Mouse (Mus musculus) heart, adult 9 months (tissue): ENCODE measurements around the gene Taf3.

Source experiments
- DNase-seq, 2 experiments: peaks; one replicate each; pipeline ENCODE4 v3.0.0; 2022; ENCODE audit warnings: low spot score in 2 of 2

Taf3 gene

DNA sequence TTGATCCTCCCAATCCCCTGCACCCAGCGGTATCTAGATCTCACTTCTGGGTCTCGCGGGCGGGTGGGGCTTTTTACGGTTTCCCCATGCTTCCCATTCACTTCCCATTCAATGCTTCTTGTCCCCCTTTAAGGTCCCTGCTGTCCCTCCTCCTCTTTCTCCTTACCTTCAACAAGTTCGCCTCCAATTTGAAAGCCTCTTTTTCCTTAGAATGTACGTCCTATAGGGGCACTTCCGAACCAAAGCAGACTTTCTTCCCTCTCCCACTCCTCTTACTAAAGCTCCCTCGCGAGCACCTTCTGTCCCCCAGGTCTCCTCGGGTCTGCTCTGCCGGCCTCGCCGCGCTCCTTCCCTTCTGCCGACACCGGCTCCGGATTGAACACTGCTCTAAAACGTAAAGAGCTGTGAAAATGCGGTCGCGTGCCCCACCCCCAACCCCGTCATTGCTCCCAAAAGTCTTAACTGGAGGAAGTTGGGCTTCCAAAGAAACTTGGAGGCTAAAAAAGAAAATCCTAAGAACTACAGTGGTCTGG, 158.7 kb downstream of the Taf3 start, which contains the start of gene Gata3:
Gene Gata3 (minus strand): TSS at position 384 of the 533 bp plus-strand sequence.
- no peak for DNase-seq

DNA sequence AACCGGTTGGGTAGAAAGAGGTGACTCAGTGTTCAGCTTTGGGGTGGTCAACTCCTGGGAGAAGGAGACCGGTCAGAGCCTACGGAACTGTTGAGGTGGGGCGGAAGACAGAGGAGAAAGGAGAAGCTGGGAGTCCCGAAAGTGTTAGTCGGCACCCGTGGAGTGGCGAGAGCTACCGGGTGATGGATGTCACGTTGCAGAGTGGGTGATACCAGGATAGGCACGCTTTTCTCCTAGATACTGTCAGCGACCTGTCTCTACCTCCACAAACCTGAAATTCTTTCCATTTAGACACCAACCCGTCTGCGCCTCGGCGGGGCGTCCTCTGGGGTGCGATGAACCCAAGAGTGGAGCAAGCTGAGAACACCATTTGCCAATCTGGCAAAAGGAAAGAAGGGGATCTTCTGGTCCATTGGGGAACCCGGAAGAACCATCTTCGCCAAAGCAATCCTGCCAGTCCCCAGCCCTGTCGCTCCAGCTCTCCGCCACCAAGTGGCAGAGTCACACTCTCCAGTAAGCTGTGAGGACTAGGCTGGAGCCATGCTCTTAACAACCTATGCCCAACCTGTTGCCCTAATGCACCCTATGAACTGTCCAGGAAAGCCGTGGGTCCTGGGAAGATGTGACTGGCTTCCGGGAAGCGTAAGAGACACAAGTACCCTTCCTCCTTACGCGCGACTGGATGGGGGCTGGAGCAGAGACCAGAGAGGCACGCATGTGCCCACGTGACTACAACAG, 159.3 kb downstream of the Taf3 start, which contains the start of gene 9230102O04Rik:
Gene 9230102O04Rik (minus strand): TSS at position 628 of the 738 bp plus-strand sequence.
- no peak for DNase-seq

DNA sequence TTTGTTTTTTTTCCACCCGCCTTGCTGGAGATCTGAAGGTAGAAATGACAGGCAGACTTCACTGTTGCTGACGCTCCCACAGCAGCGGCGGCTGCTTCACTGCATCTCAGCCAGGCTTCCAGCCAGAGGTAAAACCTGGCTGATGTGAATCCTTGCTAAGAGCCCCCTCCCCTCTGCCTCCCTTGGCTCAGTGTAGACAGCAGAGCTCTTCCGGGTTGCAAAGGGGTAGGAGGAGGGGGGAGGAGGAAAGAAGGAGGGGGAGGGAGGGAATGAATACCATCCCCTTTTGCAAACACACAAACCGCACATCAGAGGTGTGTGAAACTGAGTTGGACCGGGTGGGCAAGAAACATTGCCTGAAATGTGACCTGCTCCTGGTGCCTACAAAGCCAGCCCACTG, 160.8 kb downstream of the Taf3 start:
- DNase-seq = no peak

DNA sequence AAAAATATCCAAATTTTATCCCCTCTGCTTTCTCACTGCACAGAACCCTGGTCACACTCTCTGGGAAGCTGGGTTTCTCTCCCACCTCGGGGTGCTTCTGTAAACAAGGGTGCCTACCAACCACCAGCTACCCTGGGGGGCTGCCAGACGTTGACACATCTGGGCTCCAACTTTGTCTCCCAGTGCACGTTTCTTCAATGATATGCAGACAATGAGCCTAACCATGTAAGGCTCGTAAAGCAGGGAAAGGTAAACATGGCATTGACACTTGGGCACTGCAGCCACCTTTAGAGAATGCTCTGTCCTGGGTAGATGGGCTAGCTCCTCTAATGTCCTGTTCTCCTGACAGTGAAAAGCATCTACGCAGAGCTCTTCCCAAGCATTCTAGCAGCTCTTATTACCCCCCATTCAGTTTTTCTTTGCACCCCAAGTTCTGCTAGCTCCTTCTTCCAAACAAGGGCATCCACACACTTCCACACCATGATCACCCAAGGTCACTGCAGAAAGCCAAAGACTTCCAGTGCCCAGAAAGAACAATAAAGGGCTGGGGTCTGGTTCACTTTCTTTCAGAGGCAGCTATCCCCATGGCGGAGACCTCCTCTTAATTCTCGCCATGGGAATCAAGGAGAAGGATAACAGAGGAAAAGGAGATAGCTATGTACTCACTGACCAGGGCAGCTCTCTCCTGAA, 161.3 kb downstream of the Taf3 start:
- no peak for DNase-seq

DNA sequence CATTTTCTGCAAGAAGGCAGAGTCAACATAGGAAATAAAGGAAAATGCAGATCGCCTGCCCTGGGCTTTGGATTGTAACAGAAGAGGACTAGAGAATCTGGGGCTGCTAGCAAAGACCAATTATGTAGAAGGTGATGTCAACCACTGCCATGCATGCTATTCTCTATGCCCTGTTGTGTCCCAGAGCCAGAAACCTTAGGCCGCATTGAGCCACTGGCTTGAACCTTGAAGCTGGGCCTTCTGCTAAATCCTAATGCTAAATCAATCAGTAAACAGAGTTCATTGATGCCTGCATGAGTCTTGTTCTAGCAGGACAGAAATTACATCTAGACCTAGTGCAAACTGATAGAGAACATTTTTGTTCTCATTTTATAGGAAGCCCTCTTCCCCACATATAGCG, 162.4 kb downstream of the Taf3 start:
- DNase-seq = no peak

DNA sequence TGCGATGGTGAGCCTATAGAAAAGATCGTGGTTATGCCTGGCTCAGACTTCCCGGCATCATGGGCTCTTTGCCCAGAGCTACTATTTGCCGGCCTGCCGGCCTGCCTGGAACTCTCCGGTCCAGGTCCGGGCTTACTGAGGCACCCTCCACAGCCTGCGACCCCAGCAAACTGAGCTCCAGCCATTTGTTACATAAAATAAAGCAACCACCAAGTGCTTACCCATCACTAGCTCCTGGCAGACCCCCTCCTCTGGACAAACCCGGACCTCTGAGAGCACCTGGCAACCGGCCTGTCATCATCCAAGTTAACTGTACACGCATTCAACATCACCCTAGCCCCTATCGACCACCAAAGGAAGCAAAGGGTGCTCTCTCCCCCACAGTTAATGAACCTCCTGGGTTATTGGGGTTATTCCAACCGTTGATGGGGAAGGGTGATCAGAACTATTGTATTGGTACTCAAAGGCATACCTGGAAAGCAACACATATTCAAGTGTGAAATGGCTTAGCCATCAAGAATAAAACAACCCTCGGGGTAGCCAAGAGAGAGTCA, 163.1 kb downstream of the Taf3 start:
- DNase-seq = no peak

DNA sequence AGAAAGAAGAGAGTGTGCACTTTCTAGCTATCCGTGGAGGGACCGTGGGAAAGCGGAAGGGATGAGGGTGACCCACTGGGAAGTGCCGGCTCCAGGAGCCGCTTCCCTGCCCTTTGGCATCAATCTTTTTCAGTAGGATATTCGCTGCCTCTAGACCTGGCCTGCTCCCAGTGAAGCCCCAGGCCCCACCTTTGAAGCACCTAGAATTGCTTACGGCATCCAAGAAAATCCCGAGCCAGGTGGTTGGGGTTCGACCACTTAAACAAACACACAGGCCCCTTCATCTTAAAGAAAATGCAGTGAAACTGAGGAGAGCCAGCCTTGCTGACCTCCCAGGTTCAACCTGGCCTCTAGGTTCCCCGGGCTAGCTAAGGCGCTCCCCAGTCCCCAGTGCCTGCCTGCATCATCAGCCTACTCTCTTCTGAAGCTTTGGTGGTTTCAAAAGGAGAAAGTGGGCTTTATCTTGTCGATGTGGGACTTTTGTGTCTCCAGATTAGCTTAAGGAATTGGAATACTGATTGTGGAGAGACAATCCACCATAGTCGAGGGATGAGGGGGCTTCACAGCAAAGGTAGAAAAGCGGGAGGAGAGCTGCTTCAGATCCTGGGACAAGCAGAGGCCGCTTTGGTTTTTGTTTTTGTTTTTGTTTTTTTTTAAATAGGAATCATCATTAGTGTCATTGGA, 163.7 kb downstream of the Taf3 start:
- no peak for DNase-seq

DNA sequence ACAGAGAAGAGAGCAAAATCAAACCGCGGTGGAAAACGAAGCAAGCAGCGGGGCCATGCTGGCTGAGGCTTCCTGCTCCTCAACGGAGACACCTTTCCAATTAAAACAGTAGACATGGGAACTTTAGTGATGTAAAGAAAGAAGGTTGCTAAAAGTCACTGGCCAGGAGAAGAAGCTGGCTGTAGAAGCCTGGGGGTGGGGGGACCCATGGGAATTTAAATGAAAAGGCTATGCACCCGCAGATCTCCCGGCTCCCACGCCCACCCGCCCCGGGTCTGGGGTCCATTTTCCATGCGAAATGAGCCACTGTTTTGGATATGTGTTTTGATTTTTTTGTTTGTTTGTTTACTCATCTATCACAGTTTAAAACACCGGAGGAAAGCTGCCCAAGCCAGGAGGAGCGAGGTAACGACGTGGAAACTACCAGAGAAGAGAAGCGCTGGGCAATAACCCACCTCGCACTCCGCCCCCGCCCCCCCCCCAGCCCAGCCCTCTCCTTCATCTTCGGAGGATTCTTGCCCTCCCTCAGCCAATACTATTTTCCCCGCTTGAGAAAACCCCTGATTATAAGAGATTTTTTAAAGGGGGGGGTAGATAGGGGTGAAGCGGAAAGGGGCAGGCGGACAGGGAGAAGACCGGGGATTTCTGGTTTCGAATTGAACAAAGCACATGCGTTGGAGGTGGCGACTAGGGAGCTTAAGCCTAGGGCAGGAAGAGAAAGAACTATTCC, 164.4 kb downstream of the Taf3 start:
- no peak for DNase-seq

DNA sequence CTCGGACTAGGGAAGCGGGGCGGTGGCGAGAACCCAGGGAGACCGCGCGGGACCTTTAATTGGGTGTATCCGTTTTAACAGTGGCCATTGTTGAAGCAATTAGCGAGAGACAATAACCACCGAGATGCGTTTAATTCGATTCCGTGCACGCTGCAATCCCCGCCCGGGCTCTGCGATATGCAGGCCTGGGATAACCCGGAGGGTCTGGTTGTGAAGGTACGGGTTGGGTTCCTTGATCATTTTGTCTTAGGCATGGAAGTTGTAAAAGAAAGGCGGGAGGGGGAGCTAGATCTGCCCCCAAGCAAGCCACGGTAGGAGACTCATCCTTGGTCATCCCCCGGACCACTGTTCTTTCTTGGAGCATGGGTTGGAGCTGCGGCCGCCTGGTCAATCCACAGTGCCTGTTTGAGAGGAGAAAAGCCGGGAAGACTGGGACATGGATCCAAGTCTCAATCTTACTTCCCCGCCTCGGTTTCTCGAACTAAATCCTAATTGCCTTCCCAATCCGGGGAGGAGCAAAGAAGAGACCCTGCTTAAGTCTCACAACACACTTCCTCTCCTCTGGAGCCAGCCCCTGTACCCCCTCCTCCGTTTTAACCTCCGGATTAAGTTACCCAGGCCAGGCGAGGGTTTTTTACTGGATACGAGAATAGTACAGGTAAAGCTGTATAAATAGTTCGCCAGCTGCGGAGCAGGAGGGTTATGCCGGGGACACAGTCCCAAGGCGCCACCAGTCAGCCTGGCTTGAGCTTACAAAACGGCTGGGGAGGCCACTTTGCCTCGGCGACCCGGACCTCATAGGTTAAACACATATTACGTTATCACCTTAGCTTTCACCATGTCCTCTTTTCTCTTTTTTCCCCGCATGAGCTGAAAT, 165.2 kb downstream of the Taf3 start:
- peak in 1 of 2 experiments; percentile 17 for DNase-seq

DNA sequence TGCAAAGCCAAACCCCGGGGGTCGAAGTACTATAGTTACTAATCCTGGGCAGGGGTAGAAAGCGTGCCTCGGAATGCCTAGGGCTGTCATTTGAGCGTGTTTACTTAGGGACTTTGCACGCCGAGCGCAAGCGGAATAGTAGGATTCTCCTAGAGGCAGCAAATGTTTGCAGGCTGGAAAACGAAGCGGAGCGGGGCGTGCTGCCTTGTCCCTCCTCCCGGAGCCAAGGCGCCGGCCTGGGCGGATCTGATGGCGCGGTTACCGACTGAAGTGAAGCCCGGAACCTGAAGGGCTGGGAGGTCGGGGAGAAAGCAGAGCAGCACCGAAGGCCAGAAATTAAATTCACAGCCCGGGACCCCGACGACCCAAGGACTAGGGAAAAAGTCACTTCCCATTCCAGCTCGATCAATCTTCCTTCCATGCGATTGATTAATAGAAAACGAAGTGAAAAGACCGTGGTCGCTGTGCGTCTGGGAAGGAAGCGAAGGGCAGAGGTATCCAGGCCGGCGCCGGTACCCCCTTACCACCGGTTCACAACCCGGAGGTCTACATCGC, 165.9 kb downstream of the Taf3 start:
- no peak for DNase-seq

DNA sequence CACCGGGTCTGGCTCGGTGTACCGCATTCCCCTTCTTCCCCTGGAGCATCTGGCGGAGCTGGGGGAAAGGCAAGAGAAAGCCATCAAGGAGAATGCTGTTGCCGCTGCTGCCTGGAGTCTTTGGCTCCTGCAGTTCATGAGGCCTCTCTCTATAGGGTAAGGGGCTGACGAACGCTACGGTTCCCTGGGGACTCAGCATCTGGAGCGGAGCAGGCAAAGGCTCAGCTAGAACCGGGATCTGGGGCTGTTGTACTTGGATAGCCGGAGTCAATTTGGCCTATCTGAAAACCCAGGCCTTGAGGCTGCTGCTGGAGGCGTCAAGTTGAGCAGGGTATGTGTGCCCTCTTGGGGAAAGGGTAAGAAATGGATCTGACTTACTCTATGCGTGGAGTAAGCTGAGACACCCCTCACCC, 166.8 kb downstream of the Taf3 start:
- DNase-seq = no peak

DNA sequence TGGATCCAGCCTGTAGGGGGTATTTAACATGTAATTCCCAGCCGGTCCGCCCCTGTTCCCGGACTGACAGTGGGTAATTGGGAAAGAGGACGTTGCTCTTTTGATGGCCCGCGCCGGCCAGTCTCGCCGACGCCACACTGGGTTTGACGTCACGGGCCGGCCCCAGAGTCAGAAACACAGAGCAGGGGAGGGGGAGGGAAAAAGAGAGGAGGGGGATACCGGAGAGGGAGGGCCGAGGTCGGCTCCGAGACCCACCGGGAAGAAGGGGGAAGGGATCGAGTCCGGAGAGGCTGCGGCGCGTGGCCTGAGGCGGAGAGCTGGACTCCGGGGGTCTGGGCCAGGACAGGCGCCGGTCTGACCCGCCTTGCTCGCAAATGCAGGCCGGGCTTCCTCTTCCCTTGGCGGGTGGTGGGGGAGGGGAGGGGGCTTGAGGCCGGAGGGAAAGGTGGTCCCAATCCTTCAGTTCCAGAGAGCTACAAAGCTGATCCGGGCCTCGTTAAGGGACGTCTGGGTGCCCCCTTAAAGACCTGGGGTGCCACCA, 167.3 kb downstream of the Taf3 start, which contains the start of gene 4930412O13Rik:
Gene 4930412O13Rik (plus strand): TSS at position 202 of the 541 bp plus-strand sequence.
- DNase-seq = no peak

DNA sequence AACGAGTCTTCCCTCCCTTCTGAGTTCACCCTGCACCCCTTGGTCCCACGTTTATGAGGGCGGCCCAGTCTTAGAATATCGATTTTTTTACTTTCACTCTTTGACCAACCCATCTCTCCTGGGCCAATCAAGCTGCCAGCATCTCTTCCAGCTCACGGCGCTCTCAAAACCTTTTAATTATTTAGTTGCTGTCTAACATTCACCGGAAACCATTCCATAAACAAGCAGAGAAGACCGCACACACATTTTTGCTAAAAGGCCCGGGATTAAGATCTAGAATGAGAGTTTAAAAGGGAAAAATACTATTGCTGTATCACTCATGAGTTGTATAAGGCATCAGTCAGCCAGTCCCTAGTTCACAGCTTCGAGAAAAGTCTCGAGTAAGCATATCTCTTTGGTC, 168.1 kb downstream of the Taf3 start:
- no peak for DNase-seq

DNA sequence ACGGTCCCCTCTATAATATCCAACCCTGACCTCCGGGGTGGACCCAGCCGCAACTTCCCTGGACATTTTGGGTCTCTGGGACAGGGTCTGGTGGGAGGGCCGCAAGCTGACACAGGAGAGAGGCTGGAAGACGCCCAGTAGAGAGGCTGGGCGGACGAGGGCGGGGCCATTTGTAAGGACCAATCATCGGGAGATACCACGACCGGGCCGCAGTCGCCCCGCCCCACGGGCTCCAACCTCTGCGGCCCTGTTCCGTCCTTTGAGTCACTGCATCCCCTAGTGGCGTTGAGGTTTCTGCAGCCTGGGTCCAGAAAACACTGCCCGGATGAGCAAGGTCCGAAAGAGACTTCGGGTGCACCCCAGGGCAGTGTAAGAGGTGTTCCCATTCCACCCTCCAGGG, 168.9 kb downstream of the Taf3 start:
- DNase-seq = peak; percentile 91

DNA sequence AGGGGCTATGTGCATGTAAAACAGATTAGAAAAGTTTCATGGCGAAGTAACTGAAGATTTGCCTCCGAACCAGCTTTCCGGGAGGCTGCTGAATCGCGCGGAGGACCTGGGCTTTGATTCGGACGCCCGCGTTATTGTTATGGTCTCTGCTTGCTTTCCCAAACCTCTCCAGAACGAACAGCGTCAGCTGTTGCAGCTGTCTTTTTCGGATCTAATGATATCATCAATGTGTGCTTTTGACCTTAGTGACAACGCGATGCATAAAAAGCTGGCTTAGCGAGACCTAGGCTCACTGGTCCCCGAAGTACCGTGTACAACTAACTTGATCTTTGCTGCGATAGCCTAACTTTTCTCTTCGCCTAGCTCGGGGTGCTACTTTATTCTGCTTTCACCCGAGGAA, 169.3 kb downstream of the Taf3 start:
- peak in 1 of 2 experiments; percentile 15 for DNase-seq

DNA sequence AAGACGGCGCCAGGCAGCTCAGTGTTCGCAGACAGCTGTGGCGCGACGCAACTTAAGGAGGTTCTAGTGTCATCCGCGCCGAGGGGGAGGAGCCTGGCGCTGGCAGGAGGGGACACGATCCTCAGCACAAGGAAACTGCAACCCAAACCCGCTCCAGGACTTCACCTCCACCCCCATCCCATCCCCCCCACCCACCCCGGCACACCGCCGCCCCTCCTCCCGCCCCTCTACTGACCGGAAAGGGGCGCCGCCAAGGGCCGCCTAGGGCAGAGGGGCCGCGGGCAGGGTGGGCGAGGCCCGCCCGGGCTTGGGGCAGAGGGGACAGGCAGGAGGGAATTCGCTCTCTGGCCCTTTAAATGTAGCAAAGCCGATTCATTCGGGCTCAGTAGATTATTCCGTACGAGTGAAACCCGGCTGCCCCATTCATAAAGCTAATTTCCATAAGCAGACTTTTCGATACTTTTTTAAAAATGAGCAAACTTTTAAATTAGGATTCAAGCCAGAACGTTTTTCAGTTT, 169.8 kb downstream of the Taf3 start:
- peak; percentile 41 to 42 for DNase-seq

DNA sequence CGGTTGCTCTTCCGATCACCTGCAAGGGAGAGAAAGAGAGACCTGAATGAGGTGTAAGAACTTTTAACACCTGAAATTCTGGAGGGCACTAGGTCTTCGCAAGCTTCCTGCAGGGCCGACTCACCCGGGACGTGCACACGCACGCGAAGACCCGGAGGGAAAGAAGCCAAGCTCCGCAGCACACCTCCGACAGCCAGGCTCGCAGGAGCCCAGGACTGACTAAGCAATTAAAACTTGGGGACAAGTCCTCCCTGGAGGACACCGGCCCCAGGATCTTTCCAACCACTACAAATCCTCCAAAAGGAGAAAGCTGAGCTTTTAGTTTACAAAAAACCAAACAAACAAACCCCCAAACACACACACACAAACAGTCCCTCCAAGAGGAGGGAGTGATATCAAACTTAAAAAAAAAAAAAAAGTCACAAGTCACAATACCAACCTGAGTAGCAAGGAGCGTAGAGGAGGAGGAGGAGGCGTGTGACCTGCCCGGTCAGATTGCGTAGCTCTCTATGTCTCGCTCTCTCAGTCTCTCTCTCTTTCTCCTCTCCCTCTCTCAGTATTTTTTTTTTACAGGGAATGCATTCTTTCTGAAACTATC, 170.3 kb downstream of the Taf3 start:
- no peak for DNase-seq

DNA sequence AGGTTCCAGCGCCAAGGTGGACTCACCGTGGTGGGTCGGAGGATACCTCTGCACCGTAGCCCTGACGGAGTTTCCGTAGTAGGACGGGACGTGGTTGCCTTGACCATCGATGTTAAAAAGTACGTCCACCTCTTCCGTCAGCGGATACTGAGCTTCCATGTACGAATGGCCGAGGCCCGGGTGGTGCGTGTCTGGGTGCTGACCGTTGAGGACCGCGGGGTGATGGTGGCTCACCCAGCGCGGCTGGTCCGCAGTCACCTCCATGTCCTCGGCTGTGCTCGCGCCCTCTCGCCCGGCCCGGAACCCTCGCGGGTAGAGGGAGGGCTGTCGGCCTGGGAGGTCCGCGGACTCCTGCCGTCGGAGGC, 171.1 kb downstream of the Taf3 start:
- no peak for DNase-seq
